Mouse (Mus musculus): ENCODE measurements around the gene Sirt2. TPM values are rescaled to one million over a fixed set of nuclear protein-coding genes. Genes with fewer than 3 reads are reported as not detected.
A peak's percentile ranks its signal among the peaks of the same experiment; 100 is the strongest.

Sirt2 gene
- polyA plus RNA-seq, 1 experiment from 2014 or later: 76.8 TPM

DNA sequence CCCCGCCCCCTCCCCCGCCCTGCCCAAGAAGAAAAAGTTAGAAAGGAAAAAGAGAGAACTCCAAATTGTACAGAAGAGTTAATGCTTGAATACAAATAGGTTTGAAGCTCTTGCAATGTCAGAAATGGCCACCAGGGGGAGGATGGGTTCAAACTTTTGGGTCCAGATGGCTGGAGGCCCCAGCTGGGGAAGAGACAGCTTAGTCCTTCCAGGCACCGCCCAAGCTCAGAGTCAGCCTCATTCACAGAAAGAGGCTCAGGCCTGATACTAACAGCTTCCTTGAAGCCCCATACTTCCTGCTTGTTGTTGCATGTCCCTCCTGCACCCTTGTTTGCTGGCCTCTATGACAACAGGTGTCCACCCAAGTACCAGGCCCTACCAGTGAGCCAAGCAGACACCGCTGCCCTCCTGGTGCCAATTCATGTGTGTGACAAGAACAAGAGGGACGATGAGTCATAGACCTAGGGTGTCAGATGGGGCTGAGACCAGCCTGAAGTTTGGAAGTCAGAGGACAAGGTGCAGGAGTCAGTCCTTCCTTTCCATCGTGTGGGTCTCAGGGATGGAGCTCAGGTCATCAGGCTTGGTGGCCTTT lies 13.6 kb downstream of the Sirt2 start:
- H3K36me3 ChIP-seq (ENCODE audit: control insufficient read depth, insufficient read depth): peaks cover 45% of the 10 kb centered on the region
- H3K27ac ChIP-seq (ENCODE audit: low read depth, low read length): peak overlapping the region; percentile 23
- 40% methylated on average over 6 of the region's 6 CpGs for WGBS
- peaks cover 6% of the 10 kb centered on the region; the same call in 1 of the 2 replicates for H3K4me1 ChIP-seq (replicated peaks; ENCODE audit: control insufficient read depth, insufficient read depth, low read length)
- peak; percentile 68; the same call in 1 of the 2 replicates for ATAC-seq
- H3K4me2 ChIP-seq (replicated peaks; ENCODE audit: low read depth): no peak overlapping the region
- H3K9me3 ChIP-seq (ENCODE audit: control insufficient read depth): no peaks in the 10 kb centered on the region
- TF ChIP-seq CTCF (IDR thresholded peaks at IDR 0.05; ENCODE audit: low read depth): peak; percentile 87
- H3K9ac ChIP-seq (ENCODE audit: low read depth, low read length): no peak overlapping the region
- H3K27me3 ChIP-seq (replicated peaks; ENCODE audit: control insufficient read depth, insufficient read depth, low read length): no peaks in the 10 kb centered on the region
- no peak overlapping the region for H3K4me3 ChIP-seq (ENCODE audit: low read depth, low read length)

- no peaks in the 10 kb centered on the region for H3K9me3 ChIP-seq (ENCODE audit: control insufficient read depth)
- H3K27ac ChIP-seq (ENCODE audit: low read depth, low read length): 0 out of 2 replicates have a peak overlapping the region, but pooled peaks have one; percentile 23
- peaks cover 48% of the 10 kb centered on the region for H3K36me3 ChIP-seq (ENCODE audit: control insufficient read depth, insufficient read depth)
- no peak overlapping the region for H3K4me2 ChIP-seq (replicated peaks; ENCODE audit: low read depth)
- no peak overlapping the region for H3K4me3 ChIP-seq (ENCODE audit: low read depth, low read length)
- no peak overlapping the region for H3K9ac ChIP-seq (ENCODE audit: low read depth, low read length)
- TF ChIP-seq CTCF (IDR thresholded peaks at IDR 0.05; ENCODE audit: low read depth): no peak
- no peak for ATAC-seq
- peaks cover 6% of the 10 kb centered on the region; the same call in 1 of the 2 replicates for H3K4me1 ChIP-seq (replicated peaks; ENCODE audit: control insufficient read depth, insufficient read depth, low read length)
- no peaks in the 10 kb centered on the region for H3K27me3 ChIP-seq (replicated peaks; ENCODE audit: control insufficient read depth, insufficient read depth, low read length)
- 73% methylated on average over 7 of the region's 7 CpGs for WGBS
Measured at GRCm38 (mm10) chr7:28780857-28781256, 14.3 kb downstream of the Sirt2 start.

- 91% methylated on average over 8 of the region's 8 CpGs for WGBS
- Histone ChIP-seq H3K4me3 (ENCODE audit: low read depth, low read length) (no peak overlapping the region), H3K27ac (ENCODE audit: low read depth, low read length) (no peak overlapping the region), H3K9ac (ENCODE audit: low read depth, low read length) (no peak overlapping the region), H3K4me2 (replicated peaks; ENCODE audit: low read depth) (no peak overlapping the region), H3K4me1 (replicated peaks; ENCODE audit: control insufficient read depth, insufficient read depth, low read length) (peaks cover 6% of the 10 kb centered on the region; the same call in 1 of the 2 replicates), H3K9me3 (ENCODE audit: control insufficient read depth) (no peaks in the 10 kb centered on the region), H3K36me3 (ENCODE audit: control insufficient read depth, insufficient read depth) (peaks cover 52% of the 10 kb centered on the region), H3K27me3 (replicated peaks; ENCODE audit: control insufficient read depth, insufficient read depth, low read length) (no peaks in the 10 kb centered on the region)
- no peak for TF ChIP-seq CTCF (IDR thresholded peaks at IDR 0.05; ENCODE audit: low read depth)
- ATAC-seq: no peak
Measured at GRCm38 (mm10) chr7:28781261-28781663, 14.7 kb downstream of the Sirt2 start.

DNA sequence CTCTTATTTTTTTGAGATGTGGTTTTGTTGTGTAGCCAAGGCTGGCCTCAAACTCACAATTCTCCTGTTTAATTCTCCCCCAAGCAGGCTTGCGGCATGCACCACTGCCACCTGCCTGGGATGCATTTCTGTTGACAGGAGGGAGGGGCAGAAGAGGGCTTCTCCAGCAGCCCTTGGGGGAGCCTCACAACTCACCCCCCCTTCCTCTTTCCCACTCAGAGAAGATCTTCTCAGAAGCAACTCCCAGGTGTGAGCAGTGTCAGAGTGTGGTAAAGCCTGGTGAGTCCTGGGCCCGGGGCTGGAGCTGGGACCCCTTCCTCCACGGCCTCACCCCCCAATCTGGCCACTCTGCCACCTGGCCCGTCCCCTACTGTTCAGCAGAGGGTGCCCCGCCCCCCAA lies 18.6 kb downstream of the Sirt2 start:
- Histone ChIP-seq H3K4me2 (replicated peaks; ENCODE audit: low read depth) (no peak overlapping the region), H3K27ac (ENCODE audit: low read depth, low read length) (no peak overlapping the region), H3K9me3 (ENCODE audit: control insufficient read depth) (no peaks in the 10 kb centered on the region), H3K4me1 (replicated peaks; ENCODE audit: control insufficient read depth, insufficient read depth, low read length) (peaks cover 6% of the 10 kb centered on the region; the same call in 1 of the 2 replicates), H3K36me3 (ENCODE audit: control insufficient read depth, insufficient read depth) (peaks cover 52% of the 10 kb centered on the region), H3K27me3 (replicated peaks; ENCODE audit: control insufficient read depth, insufficient read depth, low read length) (no peaks in the 10 kb centered on the region), H3K9ac (ENCODE audit: low read depth, low read length) (no peak overlapping the region), H3K4me3 (ENCODE audit: low read depth, low read length) (no peak overlapping the region)
- 76% methylated on average over 5 of the region's 5 CpGs for WGBS
- TF ChIP-seq CTCF (IDR thresholded peaks at IDR 0.05; ENCODE audit: low read depth): no peak
- ATAC-seq: no peak

- Histone ChIP-seq H3K4me1 (replicated peaks; ENCODE audit: control insufficient read depth, insufficient read depth, low read length) (peaks cover 5% of the 10 kb centered on the region; the same call in 1 of the 2 replicates), H3K27me3 (replicated peaks; ENCODE audit: control insufficient read depth, insufficient read depth, low read length) (no peaks in the 10 kb centered on the region), H3K9me3 (ENCODE audit: control insufficient read depth) (no peaks in the 10 kb centered on the region), H3K4me3 (ENCODE audit: low read depth, low read length) (no peak overlapping the region), H3K9ac (ENCODE audit: low read depth, low read length) (no peak overlapping the region), H3K36me3 (ENCODE audit: control insufficient read depth, insufficient read depth) (peaks cover 47% of the 10 kb centered on the region), H3K4me2 (replicated peaks; ENCODE audit: low read depth) (no peak overlapping the region), H3K27ac (ENCODE audit: low read depth, low read length) (no peak overlapping the region)
- TF ChIP-seq CTCF (IDR thresholded peaks at IDR 0.05; ENCODE audit: low read depth): no peak
- 93% methylated on average over 9 of the region's 9 CpGs for WGBS
- no peak for ATAC-seq
Measured at GRCm38 (mm10) chr7:28787884-28788283, 21.3 kb downstream of the Sirt2 start.

DNA sequence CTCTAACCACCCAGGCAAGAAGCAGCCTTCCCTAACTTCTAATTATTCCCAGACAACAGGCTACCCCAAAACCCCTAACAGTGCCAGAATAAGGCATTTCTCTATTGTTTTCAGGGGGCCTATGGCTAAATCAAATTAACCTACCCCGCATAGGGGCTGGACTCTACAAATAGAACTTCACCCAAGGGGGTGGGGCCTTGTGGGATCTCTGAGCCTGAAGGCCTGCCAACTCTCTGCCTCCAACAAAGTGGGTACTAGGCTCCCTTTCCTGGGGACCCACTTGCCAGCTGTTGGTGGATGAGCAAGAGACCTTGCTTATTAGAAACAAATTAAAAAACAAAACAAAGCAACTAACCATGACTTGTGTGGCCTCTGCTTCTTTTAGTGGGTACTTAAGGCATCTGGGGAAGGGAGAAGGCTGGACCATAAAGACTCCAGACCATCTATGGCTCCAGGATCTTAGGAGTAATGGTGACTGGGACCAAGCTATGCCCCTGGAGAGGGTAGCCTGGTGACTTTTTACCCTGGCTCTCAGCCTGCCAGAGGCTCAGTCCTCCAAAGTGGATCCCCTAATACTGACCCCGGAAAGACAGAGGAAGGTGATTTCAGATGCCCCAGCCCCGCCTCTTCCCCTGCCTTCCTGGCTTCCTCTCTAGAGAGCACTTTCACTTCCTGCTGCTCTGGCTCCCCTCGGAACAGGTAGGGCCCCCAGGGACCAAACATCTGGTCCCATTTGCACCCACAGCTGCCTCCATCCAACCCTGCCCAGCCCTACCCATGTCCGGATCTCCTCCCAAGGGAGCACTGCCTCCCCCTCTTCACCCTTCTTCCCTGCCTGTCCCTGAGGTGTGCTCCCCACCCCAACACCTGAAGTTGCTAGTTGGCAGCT lies 22.0 kb downstream of the Sirt2 start, which contains the start of gene Rinl:
Gene Rinl, plus strand, starts transcription at position 663 of the 889 bp plus-strand sequence.
- 48% methylated on average over 5 of the region's 5 CpGs for WGBS
- Histone ChIP-seq H3K4me1 (replicated peaks; ENCODE audit: control insufficient read depth, insufficient read depth, low read length) (peaks cover 5% of the 10 kb centered on the region; the same call in 1 of the 2 replicates), H3K9ac (ENCODE audit: low read depth, low read length) (no peak within 1 kb of the TSS), H3K36me3 (ENCODE audit: control insufficient read depth, insufficient read depth) (peaks cover 40% of the 10 kb centered on the region), H3K4me2 (replicated peaks; ENCODE audit: low read depth) (no peak within 1 kb of the TSS), H3K27me3 (replicated peaks; ENCODE audit: control insufficient read depth, insufficient read depth, low read length) (no peaks in the 10 kb centered on the region), H3K4me3 (ENCODE audit: low read depth, low read length) (no peak within 1 kb of the TSS), H3K27ac (ENCODE audit: low read depth, low read length) (peak within 1 kb of the TSS; percentile 28), H3K9me3 (ENCODE audit: control insufficient read depth) (no peaks in the 10 kb centered on the region)
- no peak for ATAC-seq
- TF ChIP-seq CTCF (IDR thresholded peaks at IDR 0.05; ENCODE audit: low read depth): no peak
